Mouse (Mus musculus): Measurements from ENCODE around the gene Smtn. TPM values are rescaled to one million over a fixed set of nuclear protein-coding genes. Genes with fewer than 3 reads are reported as not detected.

Gene Smtn
- total and polyA plus RNA-seq, 3 experiments = not detected

- TF ChIP-seq CTCF (IDR thresholded peaks at IDR 0.05; ENCODE audit: low read depth, low read length) = no peak
- TF ChIP-seq TAL1 (conservative IDR thresholded peaks at IDR 0.05; ENCODE audit: low read depth, low read length) = no peak
- no peak for TF ChIP-seq GATA1 (IDR thresholded peaks at IDR 0.05; ENCODE audit: borderline replicate concordance, low read length)
- TF ChIP-seq GATA2 (IDR thresholded peaks at IDR 0.05; ENCODE audit: borderline replicate concordance, low read depth, low read length) = no peak
- TF ChIP-seq POLR2AphosphoS5 (IDR thresholded peaks at IDR 0.05; ENCODE audit: insufficient replicate concordance, low read depth, low read length) = no peak
- Histone ChIP-seq H3K27me3 (ENCODE audit: insufficient read depth, low read length) (peaks cover 20% of the 10 kb centered on the region; the same call in 1 of the 2 replicates), H3K36me3 (replicated peaks) (no peaks in the 10 kb centered on the region), H3K4me3 (ENCODE audit: low read depth, low read length) (no peak overlapping the region), H3K4me1 (ENCODE audit: insufficient read depth, low read depth, low read length) (0 out of 2 replicates have a peak, but pooled peaks cover 2% of the 10 kb centered on the region), H3K9me3 (replicated peaks) (no peaks in the 10 kb centered on the region)
- ATAC-seq (ENCODE audit: extremely low read depth, insufficient number of reproducible peaks, low FRiP score, poor library complexity, severe bottlenecking) (no peak), DNase-seq (ENCODE audit: low spot score) (no peak)
Measured at GRCm38 (mm10) chr11:3532101-3532931, 8.1 kb downstream of the Smtn start.

DNA sequence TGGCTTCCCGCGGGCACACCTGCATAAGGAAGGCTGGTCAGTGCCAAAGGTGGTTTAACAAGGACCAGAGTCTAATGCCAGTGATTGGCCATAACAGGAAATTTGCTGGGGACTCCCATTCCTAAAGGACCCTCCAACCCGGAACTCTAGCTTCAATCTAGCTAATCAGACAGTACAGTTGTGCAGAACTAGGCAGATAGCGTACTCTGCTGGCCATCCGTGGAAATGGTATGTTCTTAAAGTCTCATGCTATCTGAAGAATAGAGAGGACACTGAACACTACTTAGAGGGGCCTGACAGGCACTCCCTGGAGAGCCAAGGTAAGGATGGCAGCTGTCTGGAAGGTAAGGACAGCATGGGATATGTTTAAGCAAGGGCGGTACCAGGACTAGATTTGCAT lies 8.8 kb downstream of the Smtn start:
- no peak overlapping the region for H3K4me3 ChIP-seq (ENCODE audit: low read depth, low read length)
- DNase-seq (ENCODE audit: low spot score) = no peak
- H3K9me3 ChIP-seq (replicated peaks) = no peaks in the 10 kb centered on the region
- TF ChIP-seq GATA2 (IDR thresholded peaks at IDR 0.05; ENCODE audit: borderline replicate concordance, low read depth, low read length) (no peak), GATA1 (IDR thresholded peaks at IDR 0.05; ENCODE audit: borderline replicate concordance, low read length) (no peak), TAL1 (conservative IDR thresholded peaks at IDR 0.05; ENCODE audit: low read depth, low read length) (no peak), POLR2AphosphoS5 (IDR thresholded peaks at IDR 0.05; ENCODE audit: insufficient replicate concordance, low read depth, low read length) (no peak), CTCF (IDR thresholded peaks at IDR 0.05; ENCODE audit: low read depth, low read length) (no peak)
- H3K36me3 ChIP-seq (replicated peaks) = no peaks in the 10 kb centered on the region
- 0 out of 2 replicates have a peak, but pooled peaks cover 2% of the 10 kb centered on the region for H3K4me1 ChIP-seq (ENCODE audit: insufficient read depth, low read depth, low read length)
- no peak for ATAC-seq (ENCODE audit: extremely low read depth, insufficient number of reproducible peaks, low FRiP score, poor library complexity, severe bottlenecking)
- H3K27me3 ChIP-seq (ENCODE audit: insufficient read depth, low read length) = peaks cover 20% of the 10 kb centered on the region; the same call in 1 of the 2 replicates

DNA sequence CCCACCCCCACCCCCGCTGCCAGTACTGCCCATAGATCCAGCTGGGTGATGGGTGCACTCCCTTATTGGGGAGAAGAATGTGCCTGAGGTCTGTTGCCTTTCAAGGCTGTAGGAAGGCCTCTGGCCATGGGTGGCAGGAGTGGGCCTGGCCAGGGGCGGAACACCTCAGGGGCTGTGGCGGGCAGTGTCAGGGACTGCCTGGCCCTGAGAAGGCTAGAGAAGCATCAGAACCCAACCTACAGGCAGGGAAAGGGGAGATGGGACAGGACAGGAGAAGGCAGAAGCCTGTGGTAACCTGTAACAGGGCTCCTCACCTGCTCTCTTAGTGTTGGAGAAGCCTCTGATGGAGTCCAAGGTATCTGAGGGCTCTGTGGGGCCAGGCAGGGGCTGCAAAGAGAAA lies 9.7 kb downstream of the Smtn start:
- no peak for ATAC-seq (ENCODE audit: extremely low read depth, insufficient number of reproducible peaks, low FRiP score, poor library complexity, severe bottlenecking)
- Histone ChIP-seq H3K4me1 (ENCODE audit: insufficient read depth, low read depth, low read length) (0 out of 2 replicates have a peak, but pooled peaks cover 2% of the 10 kb centered on the region), H3K27me3 (ENCODE audit: insufficient read depth, low read length) (peaks cover 15% of the 10 kb centered on the region; the same call in 1 of the 2 replicates), H3K4me3 (ENCODE audit: low read depth, low read length) (no peak overlapping the region), H3K9me3 (replicated peaks) (no peaks in the 10 kb centered on the region), H3K36me3 (replicated peaks) (no peaks in the 10 kb centered on the region)
- no peak for DNase-seq (ENCODE audit: low spot score)
- TF ChIP-seq POLR2AphosphoS5 (IDR thresholded peaks at IDR 0.05; ENCODE audit: insufficient replicate concordance, low read depth, low read length) (no peak), TAL1 (conservative IDR thresholded peaks at IDR 0.05; ENCODE audit: low read depth, low read length) (no peak), GATA1 (IDR thresholded peaks at IDR 0.05; ENCODE audit: borderline replicate concordance, low read length) (no peak), GATA2 (IDR thresholded peaks at IDR 0.05; ENCODE audit: borderline replicate concordance, low read depth, low read length) (no peak), CTCF (IDR thresholded peaks at IDR 0.05; ENCODE audit: low read depth, low read length) (no peak)

GRCm38 (mm10) chr11:3529476-3530252 lies 10.7 kb downstream of the Smtn start:
- Histone ChIP-seq H3K4me1 (ENCODE audit: insufficient read depth, low read depth, low read length) (no peaks in the 10 kb centered on the region), H3K36me3 (replicated peaks) (no peaks in the 10 kb centered on the region), H3K9me3 (replicated peaks) (no peaks in the 10 kb centered on the region), H3K4me3 (ENCODE audit: low read depth, low read length) (no peak overlapping the region), H3K27me3 (ENCODE audit: insufficient read depth, low read length) (peaks cover 14% of the 10 kb centered on the region; the same call in 1 of the 2 replicates)
- ATAC-seq (ENCODE audit: extremely low read depth, insufficient number of reproducible peaks, low FRiP score, poor library complexity, severe bottlenecking) (no peak), DNase-seq (ENCODE audit: low spot score) (no peak)
- TF ChIP-seq POLR2AphosphoS5 (IDR thresholded peaks at IDR 0.05; ENCODE audit: insufficient replicate concordance, low read depth, low read length) (no peak), TAL1 (conservative IDR thresholded peaks at IDR 0.05; ENCODE audit: low read depth, low read length) (no peak), GATA1 (IDR thresholded peaks at IDR 0.05; ENCODE audit: borderline replicate concordance, low read length) (no peak), CTCF (IDR thresholded peaks at IDR 0.05; ENCODE audit: low read depth, low read length) (no peak), GATA2 (IDR thresholded peaks at IDR 0.05; ENCODE audit: borderline replicate concordance, low read depth, low read length) (no peak)

GRCm38 (mm10) chr11:3528208-3528607 lies 12.2 kb downstream of the Smtn start:
- ATAC-seq (ENCODE audit: extremely low read depth, insufficient number of reproducible peaks, low FRiP score, poor library complexity, severe bottlenecking) (no peak), DNase-seq (ENCODE audit: low spot score) (no peak)
- Histone ChIP-seq H3K4me1 (ENCODE audit: insufficient read depth, low read depth, low read length) (no peaks in the 10 kb centered on the region), H3K4me3 (ENCODE audit: low read depth, low read length) (no peak overlapping the region), H3K36me3 (replicated peaks) (no peaks in the 10 kb centered on the region), H3K9me3 (replicated peaks) (no peaks in the 10 kb centered on the region), H3K27me3 (ENCODE audit: insufficient read depth, low read length) (peaks cover 18% of the 10 kb centered on the region)
- TF ChIP-seq CTCF (IDR thresholded peaks at IDR 0.05; ENCODE audit: low read depth, low read length) (no peak), POLR2AphosphoS5 (IDR thresholded peaks at IDR 0.05; ENCODE audit: insufficient replicate concordance, low read depth, low read length) (no peak), GATA2 (IDR thresholded peaks at IDR 0.05; ENCODE audit: borderline replicate concordance, low read depth, low read length) (no peak), GATA1 (IDR thresholded peaks at IDR 0.05; ENCODE audit: borderline replicate concordance, low read length) (no peak), TAL1 (conservative IDR thresholded peaks at IDR 0.05; ENCODE audit: low read depth, low read length) (no peak)

GRCm38 (mm10) chr11:3527766-3528165 lies 12.6 kb downstream of the Smtn start:
- H3K9me3 ChIP-seq (replicated peaks) = no peaks in the 10 kb centered on the region
- H3K4me3 ChIP-seq (ENCODE audit: low read depth, low read length) = no peak overlapping the region
- ATAC-seq (ENCODE audit: extremely low read depth, insufficient number of reproducible peaks, low FRiP score, poor library complexity, severe bottlenecking) = no peak

More at GRCm38 (mm10) chr11:3527766-3528165, 12.6 kb downstream of the Smtn start:
- no peak for TF ChIP-seq GATA2 (IDR thresholded peaks at IDR 0.05; ENCODE audit: borderline replicate concordance, low read depth, low read length)
- no peak for TF ChIP-seq TAL1 (conservative IDR thresholded peaks at IDR 0.05; ENCODE audit: low read depth, low read length)
- no peak for TF ChIP-seq POLR2AphosphoS5 (IDR thresholded peaks at IDR 0.05; ENCODE audit: insufficient replicate concordance, low read depth, low read length)
- no peak for TF ChIP-seq GATA1 (IDR thresholded peaks at IDR 0.05; ENCODE audit: borderline replicate concordance, low read length)
- no peak for TF ChIP-seq CTCF (IDR thresholded peaks at IDR 0.05; ENCODE audit: low read depth, low read length)
- H3K36me3 ChIP-seq (replicated peaks) = no peaks in the 10 kb centered on the region
- no peak for DNase-seq (ENCODE audit: low spot score)
- no peaks in the 10 kb centered on the region for H3K4me1 ChIP-seq (ENCODE audit: insufficient read depth, low read depth, low read length)
- H3K27me3 ChIP-seq (ENCODE audit: insufficient read depth, low read length) = peaks cover 18% of the 10 kb centered on the region
